In the genomic region with DNA sequence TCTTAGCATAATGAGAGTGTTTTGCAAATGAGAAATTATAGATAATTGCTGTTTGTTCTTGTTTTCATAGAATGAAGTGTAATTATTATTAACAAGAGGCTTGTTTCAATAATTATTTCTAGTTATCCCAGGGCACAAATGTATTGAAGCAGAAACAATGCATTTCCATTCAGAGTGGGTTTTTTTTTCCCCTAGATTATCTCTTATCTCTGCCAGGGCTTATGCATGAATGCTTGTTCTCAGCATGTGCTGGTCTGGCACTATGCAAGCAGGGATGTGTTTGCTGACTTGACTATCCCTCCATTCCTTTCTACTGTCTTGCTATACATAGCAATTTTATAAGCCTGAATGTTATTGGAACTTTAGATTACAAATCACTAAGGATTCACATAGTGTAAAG, we compare ENCODE assay signal across 20 mouse cellular contexts.
DNase-seq lines count a peak whose midpoint lies in the region; ATAC-seq and TF ChIP-seq lines count a peak whose summit lies in the region.
"Had no signal": no experiment of that assay in that cellular context is flagged by ENCODE, and none has a peak within 500 bp of the region (broad histone marks: within the 10 kb centered on the region; RNA-seq: fewer than 3 reads in every experiment).

No protein-coding gene starts in this region.

- no peak overlapping the region for H3K27ac ChIP-seq in forebrain, embryonic 14.5 days (ENCODE audit: low read depth, low read length)
- no peak overlapping the region for H3K27ac ChIP-seq in forebrain, postnatal 0 days (ENCODE audit: low read depth, low read length)
- H3K27ac ChIP-seq in midbrain, postnatal 0 days (ENCODE audit: low read depth, low read length), result no peak overlapping the region
- H3K27ac ChIP-seq in midbrain, embryonic 10.5 days (replicated peaks), result no peak overlapping the region
- H3K27ac ChIP-seq: embryonic facial prominence, embryonic 15.5 days; gastrocnemius, adult 2 months; heart, embryonic 13.5 days; hindbrain, embryonic 12.5 days had no signal

- ATAC-seq in forebrain, embryonic 14.5 days, result no peak
- ATAC-seq in forebrain, postnatal 0 days, result no peak
- ATAC-seq in midbrain, postnatal 0 days (ENCODE audit: low FRiP score), result no peak
- ATAC-seq in CD4-positive, CD25-positive, alpha-beta regulatory T cell, adult 4 months, result no peak
- ATAC-seq: hindbrain, embryonic 16.5 days had no signal

- no peaks in the 10 kb centered on the region for H3K27me3 ChIP-seq in forebrain, embryonic 14.5 days (replicated peaks; ENCODE audit: control insufficient read depth, insufficient read depth, low read length)
- H3K27me3 ChIP-seq in forebrain, postnatal 0 days (ENCODE audit: insufficient read depth, low read length), result no peaks in the 10 kb centered on the region
- H3K27me3 ChIP-seq in midbrain, postnatal 0 days (ENCODE audit: insufficient read depth, low read length), result no peaks in the 10 kb centered on the region
- no peaks in the 10 kb centered on the region for H3K27me3 ChIP-seq in midbrain, embryonic 10.5 days (ENCODE audit: low read depth, poor library complexity, severe bottlenecking)
- H3K27me3 ChIP-seq: embryonic facial prominence, embryonic 15.5 days; heart, embryonic 13.5 days; hindbrain, embryonic 12.5 days had no signal

- H3K4me1 ChIP-seq in forebrain, embryonic 14.5 days (ENCODE audit: control insufficient read depth, insufficient read depth, low read length), result no peaks in the 10 kb centered on the region
- no peaks in the 10 kb centered on the region for H3K4me1 ChIP-seq in forebrain, postnatal 0 days (ENCODE audit: insufficient read depth)
- H3K4me1 ChIP-seq in midbrain, postnatal 0 days (ENCODE audit: insufficient read depth, low read length), result no peaks in the 10 kb centered on the region
- H3K4me1 ChIP-seq in midbrain, embryonic 10.5 days, result no peaks in the 10 kb centered on the region
- H3K4me1 ChIP-seq: embryonic facial prominence, embryonic 15.5 days; heart, embryonic 13.5 days; hindbrain, embryonic 12.5 days had no signal

- TF ChIP-seq CTCF in forebrain, postnatal 0 days (IDR thresholded peaks at IDR 0.05; ENCODE audit: low read depth), result no peak
- no peak for TF ChIP-seq CTCF in midbrain, postnatal 0 days (IDR thresholded peaks at IDR 0.05)

- H3K9me3 ChIP-seq in forebrain, embryonic 14.5 days (replicated peaks; ENCODE audit: control insufficient read depth, low read length), result no peaks in the 10 kb centered on the region
- no peaks in the 10 kb centered on the region for H3K9me3 ChIP-seq in forebrain, postnatal 0 days (ENCODE audit: low read length)
- no peaks in the 10 kb centered on the region for H3K9me3 ChIP-seq in midbrain, postnatal 0 days (ENCODE audit: low read length)
- no peaks in the 10 kb centered on the region for H3K9me3 ChIP-seq in midbrain, embryonic 10.5 days (replicated peaks)
- H3K9me3 ChIP-seq: embryonic facial prominence, embryonic 15.5 days; G1E; heart, embryonic 13.5 days; hindbrain, embryonic 12.5 days had no signal

- no peak overlapping the region for H3K4me3 ChIP-seq in forebrain, embryonic 14.5 days (ENCODE audit: low read depth, low read length)
- H3K4me3 ChIP-seq in forebrain, postnatal 0 days (ENCODE audit: low read depth, low read length), result no peak overlapping the region
- H3K4me3 ChIP-seq in midbrain, postnatal 0 days (ENCODE audit: low read depth, low read length), result no peak overlapping the region
- no peak overlapping the region for H3K4me3 ChIP-seq in midbrain, embryonic 10.5 days
- H3K4me3 ChIP-seq: embryonic facial prominence, embryonic 15.5 days; erythroblast, embryonic 14.5 days; gastrocnemius, adult 2 months; heart, embryonic 13.5 days; hindbrain, embryonic 12.5 days had no signal

- no peak overlapping the region for H3K4me2 ChIP-seq in forebrain, embryonic 14.5 days (ENCODE audit: low read length)
- H3K4me2 ChIP-seq in forebrain, postnatal 0 days (ENCODE audit: low read depth), result no peak overlapping the region
- H3K4me2 ChIP-seq in midbrain, postnatal 0 days (ENCODE audit: low read depth, low read length, poor library complexity, severe bottlenecking), result no peak overlapping the region
- H3K4me2 ChIP-seq: embryonic facial prominence, embryonic 15.5 days; heart, embryonic 13.5 days; hindbrain, embryonic 12.5 days had no signal

- H3K36me3 ChIP-seq in forebrain, embryonic 14.5 days (ENCODE audit: control insufficient read depth, insufficient read depth, low read length), result no peaks in the 10 kb centered on the region
- no peaks in the 10 kb centered on the region for H3K36me3 ChIP-seq in forebrain, postnatal 0 days (ENCODE audit: insufficient read depth)
- H3K36me3 ChIP-seq in midbrain, postnatal 0 days (ENCODE audit: insufficient read depth, low read length), result no peaks in the 10 kb centered on the region
- H3K36me3 ChIP-seq in midbrain, embryonic 10.5 days, result no peaks in the 10 kb centered on the region
- H3K36me3 ChIP-seq: embryonic facial prominence, embryonic 15.5 days; G1E; heart, embryonic 13.5 days; hindbrain, embryonic 12.5 days had no signal

- no peak overlapping the region for H3K9ac ChIP-seq in forebrain, embryonic 14.5 days (ENCODE audit: low read length)
- H3K9ac ChIP-seq in forebrain, postnatal 0 days, result no peak overlapping the region
- H3K9ac ChIP-seq in midbrain, postnatal 0 days (replicated peaks; ENCODE audit: low read length, poor library complexity, severe bottlenecking), result no peak overlapping the region
- H3K9ac ChIP-seq: embryonic facial prominence, embryonic 15.5 days; heart, embryonic 13.5 days; hindbrain, embryonic 12.5 days had no signal

- DNase-seq in forebrain, embryonic 14.5 days (ENCODE audit: low spot score), result peak; percentile 50
- no peak for DNase-seq in forebrain, postnatal 0 days
- DNase-seq in midbrain, postnatal 0 days (ENCODE audit: low spot score), result peak; percentile 14
- no peak for DNase-seq in midbrain, embryonic 10.5 days (ENCODE audit: low spot score)
- peak; percentile 78 for DNase-seq in retina, postnatal 1 day
- DNase-seq: adrenal gland, postnatal 14 days; cerebellum, adult 18-20 months; cerebellum, adult 9-11 months; gastrocnemius, adult 2 months; gastrocnemius, postnatal 36 days; heart, adult 11 months; heart, postnatal 36 days; kidney, adult 11 months had no signal

Comparison
In these comparisons a context has a peak if more than half of its experiments do, and no peak if none do; other contexts are left out.
1. DNase-seq: peak in forebrain, embryonic 14.5 days (single experiment), midbrain, postnatal 0 days (single experiment) and retina, postnatal 1 day (single experiment); none in forebrain, postnatal 0 days (single experiment) and midbrain, embryonic 10.5 days (single experiment).